Mouse (Mus musculus) embryonic facial prominence, embryonic 10.5 days (tissue): ENCODE measurements at regions not wholly inside any gene's neighbourhood (a gene's known extent, or its start where the extent isn't known, plus 50 kb on each side); places are given as distances from the start of the nearest gene placed in this dataset.

Experiments
- DNase-seq: peaks from one replicate; pipeline ENCODE4 v3.0.0-alpha.2; 2017; ENCODE audit warnings: low spot score
- H3K27ac ChIP-seq: fragments of 300-500 bp; sonication (generic); replicated peaks from 2 replicates; pipeline ENCODE4 v1.5.1; 2016; ENCODE audit warnings: mild to moderate bottlenecking
- H3K27me3 ChIP-seq: fragments of 300-500 bp; sonication (generic); replicated peaks from 2 replicates; pipeline ENCODE4 v1.6.1; 2016; ENCODE audit warnings: low read depth, mild to moderate bottlenecking; ENCODE audit not compliant: poor library complexity, severe bottlenecking
- H3K36me3 ChIP-seq: fragments of 300-500 bp; sonication (generic); replicated peaks from 2 replicates; pipeline ENCODE4 v1.6.1; 2016; ENCODE audit warnings: mild to moderate bottlenecking, moderate library complexity
- H3K4me1 ChIP-seq: fragments of 300-500 bp; sonication (generic); 2 replicates; pipeline ENCODE4 v1.6.1; 2016
- H3K4me3 ChIP-seq: fragments of 300-500 bp; sonication (generic); 2 replicates; pipeline ENCODE4 v1.5.1; 2016; ENCODE audit warnings: mild to moderate bottlenecking, moderate library complexity
- H3K9me3 ChIP-seq: fragments of 300-500 bp; sonication (generic); 2 replicates; pipeline ENCODE4 v1.6.1; 2016; ENCODE audit warnings: mild to moderate bottlenecking
- WGBS: fragments of 180-500 bp; shearing (Covaris S2); methylation state at CpG from one replicate; pipeline ENCODE4 v1.1.7; 2016; 5-methylcytosine and 5-hydroxymethylcytosine counted together

- H3K4me1 ChIP-seq = no peaks in the 10 kb centered on the region
- H3K9me3 ChIP-seq = no peaks in the 10 kb centered on the region
- no peaks in the 10 kb centered on the region for H3K36me3 ChIP-seq
- no peak for DNase-seq
- H3K27me3 ChIP-seq = no peaks in the 10 kb centered on the region
- WGBS = 76% methylated on average over 15 of the region's 15 CpGs
- no peak overlapping the region for H3K27ac ChIP-seq
- H3K4me3 ChIP-seq = no peak overlapping the region
Measured at GRCm38 (mm10) chr2:122863343-122863970, 98.4 kb downstream of the Sqor start.

DNA sequence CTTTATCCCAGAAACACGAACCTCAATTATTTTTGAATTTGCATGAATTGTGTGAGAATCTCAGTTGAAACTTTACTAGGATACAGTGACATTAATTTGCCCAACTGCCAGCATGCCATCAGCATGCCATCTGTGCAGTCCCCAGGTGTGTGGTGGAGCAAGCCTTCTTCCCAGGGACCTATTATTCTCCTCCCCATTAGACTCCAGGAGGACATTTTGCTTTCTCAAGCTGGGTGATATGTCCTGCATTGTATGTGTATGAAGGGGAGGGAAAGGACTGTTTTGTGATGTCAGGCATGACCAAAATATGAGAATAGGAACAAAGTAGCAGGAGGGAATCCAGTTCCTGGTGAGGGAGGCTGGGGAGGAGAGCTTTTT, 98.9 kb downstream of the Sqor start:
- no peak overlapping the region for H3K4me3 ChIP-seq
- no peaks in the 10 kb centered on the region for H3K9me3 ChIP-seq
- no peak overlapping the region for H3K27ac ChIP-seq
- no peaks in the 10 kb centered on the region for H3K4me1 ChIP-seq
- 93% methylated on average over 1 of the region's 1 CpGs for WGBS
- no peak for DNase-seq
- H3K36me3 ChIP-seq = no peaks in the 10 kb centered on the region
- no peaks in the 10 kb centered on the region for H3K27me3 ChIP-seq

GRCm38 (mm10) chr2:122887111-122887510, 122.1 kb downstream of the Sqor start:
- H3K27me3 ChIP-seq = no peaks in the 10 kb centered on the region
- no peaks in the 10 kb centered on the region for H3K4me1 ChIP-seq
- H3K9me3 ChIP-seq = 0 out of 2 replicates have a peak, but pooled peaks cover 2% of the 10 kb centered on the region
- no peaks in the 10 kb centered on the region for H3K36me3 ChIP-seq
- no peak overlapping the region for H3K27ac ChIP-seq
- DNase-seq = no peak
- no peak overlapping the region for H3K4me3 ChIP-seq

DNA sequence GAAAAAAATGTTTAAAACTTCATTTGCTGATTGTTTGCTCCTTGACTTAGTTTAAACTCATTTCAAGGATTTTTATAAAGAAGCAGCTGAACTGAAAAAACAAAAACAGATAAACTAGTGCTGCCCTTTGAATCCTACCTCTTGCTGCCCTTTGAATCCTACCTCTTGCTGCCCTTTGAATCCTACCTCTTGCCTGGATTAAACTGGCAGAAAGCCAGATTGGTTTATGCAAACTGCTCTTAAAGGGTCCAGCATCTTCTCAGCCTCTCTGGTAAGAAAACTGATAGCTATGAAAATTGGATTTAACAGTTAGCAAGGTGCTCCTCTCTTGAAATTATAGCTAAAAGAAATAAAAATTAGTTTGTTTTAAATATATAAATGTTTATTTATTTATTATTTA, 122.5 kb downstream of the Sqor start:
- H3K27ac ChIP-seq = no peak overlapping the region
- DNase-seq = no peak
- no peaks in the 10 kb centered on the region for H3K36me3 ChIP-seq
- no peak overlapping the region for H3K4me3 ChIP-seq
- H3K27me3 ChIP-seq = no peaks in the 10 kb centered on the region
- no peaks in the 10 kb centered on the region for H3K4me1 ChIP-seq
- H3K9me3 ChIP-seq = 0 out of 2 replicates have a peak, but pooled peaks cover 2% of the 10 kb centered on the region

GRCm38 (mm10) chr2:122905129-122906072, 140.4 kb downstream of the Sqor start:
- Histone ChIP-seq H3K4me1 (peaks cover 10% of the 10 kb centered on the region), H3K4me3 (no peak overlapping the region), H3K27ac (no peak overlapping the region), H3K27me3 (no peaks in the 10 kb centered on the region), H3K9me3 (no peaks in the 10 kb centered on the region), H3K36me3 (no peaks in the 10 kb centered on the region)
- DNase-seq = peak; percentile 18
- 44% methylated on average over 11 of the region's 11 CpGs for WGBS

GRCm38 (mm10) chr2:122916772-122917171, 151.7 kb downstream of the Sqor start:
- 92% methylated on average over 1 of the region's 1 CpGs for WGBS
- no peak overlapping the region for H3K27ac ChIP-seq
- H3K27me3 ChIP-seq = no peaks in the 10 kb centered on the region
- no peaks in the 10 kb centered on the region for H3K36me3 ChIP-seq
- H3K4me3 ChIP-seq = no peak overlapping the region
- no peaks in the 10 kb centered on the region for H3K4me1 ChIP-seq
- H3K9me3 ChIP-seq = no peaks in the 10 kb centered on the region
- DNase-seq = no peak

GRCm38 (mm10) chr2:122937922-122938321, 172.9 kb downstream of the Sqor start:
- no peaks in the 10 kb centered on the region for H3K9me3 ChIP-seq
- 47% methylated on average over 4 of the region's 4 CpGs for WGBS
- H3K27ac ChIP-seq = no peak overlapping the region
- no peaks in the 10 kb centered on the region for H3K36me3 ChIP-seq
- no peak overlapping the region for H3K4me3 ChIP-seq
- H3K4me1 ChIP-seq = no peaks in the 10 kb centered on the region
- no peak for DNase-seq
- no peaks in the 10 kb centered on the region for H3K27me3 ChIP-seq

DNA sequence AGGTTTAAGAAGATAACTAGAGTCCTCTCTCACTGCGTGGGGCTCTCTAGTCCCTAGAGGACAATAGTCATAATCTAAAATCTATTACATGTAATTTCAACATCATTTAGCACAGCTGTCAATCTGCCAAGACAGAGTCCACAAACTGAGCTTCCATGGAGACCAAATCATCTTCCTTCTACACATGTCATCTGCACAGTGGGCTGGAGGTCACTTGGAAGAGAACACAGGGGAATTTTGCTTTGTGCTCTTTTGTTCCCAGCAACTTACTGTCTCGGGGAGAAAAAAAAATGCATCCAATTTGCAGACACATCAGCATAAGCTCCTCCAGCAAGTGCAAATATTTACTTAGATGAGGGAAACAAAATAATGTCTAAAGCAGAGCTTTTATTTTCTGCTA, 179.8 kb downstream of the Sqor start:
- H3K36me3 ChIP-seq = no peaks in the 10 kb centered on the region
- 71% methylated on average over 2 of the region's 2 CpGs for WGBS
- H3K4me1 ChIP-seq = no peaks in the 10 kb centered on the region
- DNase-seq = no peak
- H3K27me3 ChIP-seq = no peaks in the 10 kb centered on the region
- H3K27ac ChIP-seq = no peak overlapping the region
- no peak overlapping the region for H3K4me3 ChIP-seq
- H3K9me3 ChIP-seq = no peaks in the 10 kb centered on the region

DNA sequence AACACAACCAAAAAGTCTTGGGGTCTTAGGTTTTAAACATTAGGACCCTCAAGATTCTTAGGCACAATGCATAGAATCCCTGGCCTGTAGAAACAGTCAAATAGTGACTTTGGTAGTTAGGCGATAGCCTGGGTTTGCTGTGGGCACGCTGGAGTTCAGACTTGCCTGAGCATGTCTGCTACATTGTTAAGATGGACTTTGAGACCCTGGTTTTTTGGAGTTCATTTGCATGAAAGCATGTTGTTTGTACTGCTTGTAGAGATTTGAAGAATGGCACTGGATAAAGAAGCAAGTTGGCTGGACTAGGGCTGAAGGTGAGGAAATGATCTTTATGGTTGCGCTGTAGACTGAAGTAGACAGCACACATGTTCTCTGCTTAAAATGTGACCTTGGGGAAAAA, 180.9 kb downstream of the Sqor start:
- no peak overlapping the region for H3K27ac ChIP-seq
- no peaks in the 10 kb centered on the region for H3K4me1 ChIP-seq
- H3K4me3 ChIP-seq = no peak overlapping the region
- WGBS = 91% methylated on average over 3 of the region's 3 CpGs
- no peaks in the 10 kb centered on the region for H3K9me3 ChIP-seq
- no peak for DNase-seq
- no peaks in the 10 kb centered on the region for H3K27me3 ChIP-seq
- H3K36me3 ChIP-seq = no peaks in the 10 kb centered on the region

- no peaks in the 10 kb centered on the region for H3K4me1 ChIP-seq
- no peaks in the 10 kb centered on the region for H3K9me3 ChIP-seq
- no peaks in the 10 kb centered on the region for H3K36me3 ChIP-seq
- no peaks in the 10 kb centered on the region for H3K27me3 ChIP-seq
- no peak for DNase-seq
- no peak overlapping the region for H3K27ac ChIP-seq
- 83% methylated on average over 3 of the region's 3 CpGs for WGBS
- no peak overlapping the region for H3K4me3 ChIP-seq
Measured at GRCm38 (mm10) chr2:122949031-122949430, 184.0 kb downstream of the Sqor start.

- DNase-seq = no peak
- 90% methylated on average over 4 of the region's 4 CpGs for WGBS
- Histone ChIP-seq H3K4me3 (no peak overlapping the region), H3K4me1 (no peaks in the 10 kb centered on the region), H3K27me3 (no peaks in the 10 kb centered on the region), H3K9me3 (no peaks in the 10 kb centered on the region), H3K36me3 (no peaks in the 10 kb centered on the region), H3K27ac (no peak overlapping the region)
Measured at GRCm38 (mm10) chr2:122961701-122962100, 196.7 kb downstream of the Sqor start.

DNA sequence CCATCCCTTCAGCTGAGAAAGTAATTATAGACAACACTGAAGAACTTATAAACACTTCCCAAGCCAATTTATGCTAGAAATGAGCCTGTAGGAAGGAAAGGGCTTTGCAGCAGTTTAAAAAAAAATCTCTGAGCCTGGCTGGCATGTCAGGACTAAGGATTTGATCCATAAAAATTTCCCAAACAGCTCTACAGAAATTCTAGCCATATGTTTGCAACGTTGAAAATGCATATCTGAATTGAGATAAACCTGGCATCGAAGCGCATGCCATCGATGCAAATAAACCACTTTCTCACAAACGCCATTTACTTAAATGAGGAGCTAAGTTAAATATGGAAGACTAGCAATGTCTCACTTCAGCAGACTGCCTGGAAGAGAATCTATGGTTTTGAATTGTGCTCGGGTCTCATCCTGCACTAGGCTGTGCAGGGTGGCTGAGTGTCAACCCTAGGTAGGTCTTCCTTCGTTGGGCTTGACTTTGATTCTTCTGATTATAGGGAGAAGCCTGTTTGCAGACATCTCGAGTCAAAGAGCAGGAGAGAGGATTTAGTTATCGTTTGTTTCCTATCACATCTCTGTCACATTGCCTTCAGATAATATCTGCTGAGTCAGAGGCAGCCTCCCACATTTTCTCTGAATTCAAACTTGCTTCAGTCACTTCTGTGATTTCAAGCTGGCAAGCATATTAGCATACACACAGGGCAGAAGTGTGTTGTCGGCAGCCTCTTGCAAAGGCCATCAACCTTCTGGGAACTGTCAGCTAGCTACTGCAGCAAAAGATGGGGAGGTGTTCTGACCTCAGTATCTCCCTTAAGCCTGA, 204.0 kb downstream of the Sqor start:
- Histone ChIP-seq H3K9me3 (no peaks in the 10 kb centered on the region), H3K4me1 (0 out of 2 replicates have a peak, but pooled peaks cover 3% of the 10 kb centered on the region), H3K27ac (no peak overlapping the region), H3K36me3 (no peaks in the 10 kb centered on the region), H3K27me3 (no peaks in the 10 kb centered on the region), H3K4me3 (no peak overlapping the region)
- DNase-seq = no peak
- WGBS = 86% methylated on average over 10 of the region's 10 CpGs
